Mouse (Mus musculus): ENCODE measurements around the gene Ddx19b. TPM values are rescaled to one million over a fixed set of nuclear protein-coding genes. Genes with fewer than 3 reads are reported as not detected.

Gene Ddx19b
- polyA plus RNA-seq (2017; shearing (Covaris generic)), result 17.0 TPM

DNA sequence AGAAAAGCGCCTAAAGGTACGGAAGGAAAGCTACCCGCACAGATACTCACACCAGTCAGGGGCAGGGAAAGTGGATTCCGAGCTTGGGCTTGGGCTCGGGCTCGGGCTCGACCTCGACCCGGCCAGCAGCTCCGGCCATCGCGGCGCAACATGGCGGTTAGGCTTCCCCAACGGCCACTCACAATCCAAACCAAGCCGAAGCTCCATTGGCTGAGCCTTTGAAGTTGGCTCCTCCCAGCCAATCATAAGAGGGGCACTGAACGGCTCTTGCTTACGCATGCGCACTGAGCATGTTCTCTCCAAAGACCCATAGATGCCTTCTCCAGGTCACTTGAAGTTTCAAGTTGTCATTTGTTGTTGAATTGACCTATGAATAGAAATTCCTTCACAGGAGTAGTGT lies at the start of gene Ddx19b:
Gene Ddx19b (minus strand): TSS at position 180 of the 400 bp plus-strand sequence.

DNA sequence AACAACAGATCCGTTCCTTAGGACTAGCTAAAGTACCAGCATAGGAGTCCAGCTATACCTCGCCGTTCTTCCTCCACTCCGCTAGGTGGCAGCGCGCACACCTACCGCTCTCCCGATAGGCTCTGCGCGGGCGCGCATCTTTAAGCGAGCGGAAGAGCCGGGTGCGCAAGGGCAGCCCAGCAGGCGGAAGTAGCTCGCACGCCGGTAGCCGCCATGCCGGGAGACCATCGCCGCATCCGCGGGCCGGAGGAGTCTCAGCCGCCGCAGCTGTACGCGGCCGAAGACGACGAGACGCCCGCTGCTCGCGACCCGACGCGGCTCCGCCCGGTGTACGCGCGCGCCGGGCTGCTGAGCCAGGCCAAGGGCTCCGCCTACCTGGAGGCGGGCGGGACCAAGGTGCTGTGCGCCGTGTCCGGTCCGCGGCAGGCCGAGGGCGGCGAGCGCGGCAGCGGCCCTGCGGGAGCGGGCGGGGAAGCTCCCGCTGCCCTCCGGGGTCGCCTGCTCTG lies 24.7 kb upstream of the Ddx19b start, which contains the start of gene Exosc6:
Gene Exosc6 (plus strand): TSS at position 182 of the 506 bp plus-strand sequence.

DNA sequence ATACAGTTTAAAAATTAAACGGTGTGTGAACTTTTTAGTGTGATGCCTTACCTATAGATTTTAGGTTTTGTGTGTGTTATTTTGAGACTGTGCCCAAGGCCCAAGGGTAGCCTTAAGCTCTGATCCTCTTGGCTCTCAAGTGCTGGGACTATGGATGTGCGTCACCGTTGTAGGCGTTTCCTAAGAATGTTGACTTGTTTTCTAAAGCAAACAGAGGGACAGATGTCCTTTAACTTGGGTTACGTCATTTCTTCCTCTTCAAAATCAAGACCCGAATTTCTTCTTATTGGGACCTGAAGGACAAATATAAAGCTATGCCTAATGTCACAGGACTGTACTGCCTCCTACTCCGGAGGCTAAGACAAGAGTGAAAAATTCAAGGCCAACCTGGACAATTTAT lies 1.4 kb upstream of the Ddx19b start, which contains the start of gene Aars:
Gene Aars (plus strand): TSS at position 229 of the 400 bp plus-strand sequence.

DNA sequence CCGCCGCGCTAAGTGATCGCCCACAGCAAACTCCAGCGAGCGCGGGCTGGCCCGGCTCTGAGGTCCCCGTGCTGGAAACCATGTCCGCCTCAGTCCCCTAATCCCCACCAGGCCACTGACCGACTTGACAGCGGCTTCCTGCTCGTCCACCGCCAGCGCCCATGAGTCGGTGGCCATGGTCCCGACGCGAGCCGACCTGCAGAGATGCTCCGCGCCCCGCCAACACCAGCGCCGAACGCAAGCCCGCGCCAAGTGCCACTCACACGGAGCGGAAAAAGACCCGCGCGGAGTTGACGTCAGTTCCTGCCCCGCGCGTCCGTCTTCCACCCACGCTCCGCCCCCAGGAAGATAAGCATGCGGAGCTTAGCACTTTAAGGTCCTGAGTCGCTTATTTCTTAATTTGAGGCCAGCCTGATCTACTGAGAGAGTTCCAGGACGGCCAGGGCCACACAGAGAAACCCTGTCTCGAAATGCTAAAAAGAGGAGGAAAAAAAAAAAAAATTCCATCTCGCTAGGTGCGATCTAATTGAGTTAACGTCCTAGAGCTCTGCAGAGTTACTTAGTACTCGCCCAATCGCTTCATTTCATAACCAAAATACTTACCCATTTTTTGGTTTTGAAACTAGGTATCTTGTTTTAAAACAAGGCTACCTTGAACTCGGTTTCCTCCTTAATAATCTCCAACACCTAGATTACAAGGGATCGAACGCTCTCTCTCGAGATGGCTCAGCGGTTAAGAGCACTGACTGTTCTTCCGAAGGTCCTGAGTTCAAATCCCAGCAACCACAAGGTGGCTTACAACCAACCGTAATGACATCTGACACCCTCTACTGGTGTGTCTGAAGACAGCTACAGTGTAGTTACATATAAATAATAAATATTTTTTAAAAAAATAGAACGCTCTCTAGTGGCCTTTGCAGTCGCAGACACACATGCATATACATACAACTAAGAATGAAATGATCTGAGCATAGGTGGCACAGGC lies 33.7 kb downstream of the Ddx19b start, which contains the start of gene Ddx19a:
Gene Ddx19a (minus strand): TSS at position 254 of the 985 bp plus-strand sequence.

Other genes with a start within 250 kb of the Ddx19b start
- gene Il34, start 225.8 kb downstream of the Ddx19b start, polyA plus RNA-seq (2017; shearing (Covaris generic)), result not detected
- gene Cog4, start 185.2 kb downstream of the Ddx19b start, polyA plus RNA-seq (2017; shearing (Covaris generic)), result 51.9 TPM
- 145 TPM for gene Sf3b3, start 185.0 kb downstream of the Ddx19b start, polyA plus RNA-seq (2017; shearing (Covaris generic))
- gene Fuk, start 129.3 kb downstream of the Ddx19b start, polyA plus RNA-seq (2017; shearing (Covaris generic)), result 5.9 TPM
- 7.0 TPM for gene St3gal2, start 111.8 kb downstream of the Ddx19b start, polyA plus RNA-seq (2017; shearing (Covaris generic))
- gene Ddx19a, start 34.0 kb downstream of the Ddx19b start, polyA plus RNA-seq (2017; shearing (Covaris generic)), result 15.4 TPM
- 46.6 TPM for gene Aars, start 1.4 kb upstream of the Ddx19b start, polyA plus RNA-seq (2017; shearing (Covaris generic))
- 21.2 TPM for gene Exosc6, start 24.6 kb upstream of the Ddx19b start, polyA plus RNA-seq (2017; shearing (Covaris generic))
- gene Clec18a, start 60.7 kb upstream of the Ddx19b start, polyA plus RNA-seq (2017; shearing (Covaris generic)), result not detected
- 18.8 TPM for gene Pdpr, start 62.9 kb upstream of the Ddx19b start, polyA plus RNA-seq (2017; shearing (Covaris generic))
- gene Glg1, start 227.5 kb upstream of the Ddx19b start, polyA plus RNA-seq (2017; shearing (Covaris generic)), result 85.5 TPM

All from effector memory CD4-positive, alpha-beta T cell, adult 7 months (primary cell).